Mouse (Mus musculus): ENCODE measurements around the gene Rbm14. TPM values are rescaled to one million over a fixed set of nuclear protein-coding genes. Genes with fewer than 3 reads are reported as not detected.
"Not testable (repeated sequence)": the region's sequence is repeated elsewhere in the genome, so short reads cannot be mapped to it uniquely, and the experiment has no call there.

Rbm14 gene
- total RNA-seq, 2 experiments from 2014 or later = 55.8 to 57.7 TPM

DNA sequence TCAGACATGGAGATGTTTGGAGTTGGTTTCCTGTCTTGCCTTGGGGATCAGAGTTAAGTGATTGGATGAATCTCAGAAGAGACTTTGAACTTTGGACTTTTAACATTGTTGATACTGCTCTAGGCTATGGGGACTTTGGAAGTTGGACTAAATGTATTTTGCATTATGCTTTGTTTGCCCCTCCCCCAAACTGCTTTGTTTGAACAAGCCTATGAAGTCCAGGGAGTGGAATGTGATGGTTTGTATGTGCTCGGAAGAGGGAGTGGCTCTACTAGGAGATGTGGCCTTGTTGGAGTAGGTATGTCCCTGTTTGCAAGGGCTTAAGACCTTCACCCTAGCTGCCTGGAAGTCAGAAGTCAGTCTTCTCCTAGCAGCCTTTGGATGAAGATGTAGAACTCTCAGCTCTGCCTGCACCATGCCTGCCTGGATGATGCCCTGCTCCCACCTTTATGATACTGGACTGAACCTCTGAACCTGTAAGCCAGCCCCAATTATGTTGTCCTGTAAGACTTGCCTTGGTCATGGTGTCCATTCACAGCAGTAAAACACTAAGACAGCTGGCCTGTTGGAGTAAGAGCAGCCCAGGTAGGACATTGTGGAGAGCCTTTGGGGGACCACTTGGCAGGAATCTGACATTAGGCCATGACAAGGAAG, 5.9 kb upstream of the Rbm14 start:
- no peak for DNase-seq (ENCODE audit: low spot score in 2 of 2)

DNA sequence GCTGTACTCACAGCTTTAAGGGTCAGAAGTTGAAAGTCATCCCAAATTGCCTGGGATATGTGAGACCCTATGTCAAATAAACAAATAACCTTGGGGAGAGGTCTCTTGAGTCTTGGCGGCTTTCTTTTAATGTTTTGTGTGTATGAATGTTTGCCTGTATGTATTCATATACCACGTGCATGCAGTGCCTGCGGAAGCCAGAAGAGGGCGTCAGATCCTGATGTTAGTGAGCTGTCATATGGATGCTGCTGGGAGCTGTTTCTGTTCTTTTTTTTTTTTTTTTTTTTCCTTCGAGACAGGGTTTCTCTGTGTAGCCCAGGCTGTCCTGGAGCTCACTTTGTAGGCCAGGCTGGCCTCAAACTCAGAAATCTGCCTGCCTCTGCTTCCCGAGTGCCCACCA, 1.6 kb upstream of the Rbm14 start:
- no peak for DNase-seq (ENCODE audit: low spot score in 2 of 2)

DNA sequence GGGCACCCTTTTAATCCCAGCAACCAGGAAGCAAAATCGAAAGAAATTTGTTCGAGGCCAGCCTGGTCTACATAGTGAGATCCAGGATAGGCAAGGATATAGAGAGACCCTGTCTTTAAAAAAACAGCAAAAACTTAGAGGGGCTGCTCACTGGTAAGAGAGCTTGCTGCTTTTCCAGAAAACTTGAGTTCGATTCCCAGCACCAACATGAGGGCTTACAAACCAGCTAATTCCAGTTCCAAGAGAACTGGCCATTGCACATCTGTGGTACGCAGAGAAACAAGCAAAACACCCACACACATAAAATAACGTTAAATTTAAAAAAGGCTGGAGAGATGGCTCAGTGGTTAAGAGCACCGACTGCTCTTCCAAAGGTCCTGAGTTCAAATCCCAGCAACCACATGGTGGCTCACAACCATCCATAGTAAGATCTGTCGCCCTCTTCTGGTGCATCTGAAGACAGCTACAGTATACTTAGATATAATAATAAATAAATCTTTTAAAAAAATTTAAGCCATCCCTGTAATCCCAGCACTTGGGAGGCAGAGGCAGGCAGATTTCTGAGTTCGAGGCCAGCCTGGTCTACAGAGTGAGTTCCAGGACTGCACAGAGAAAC, 1.0 kb upstream of the Rbm14 start:
- not testable (repeated sequence) for DNase-seq (ENCODE audit: low spot score in 2 of 2)

DNA sequence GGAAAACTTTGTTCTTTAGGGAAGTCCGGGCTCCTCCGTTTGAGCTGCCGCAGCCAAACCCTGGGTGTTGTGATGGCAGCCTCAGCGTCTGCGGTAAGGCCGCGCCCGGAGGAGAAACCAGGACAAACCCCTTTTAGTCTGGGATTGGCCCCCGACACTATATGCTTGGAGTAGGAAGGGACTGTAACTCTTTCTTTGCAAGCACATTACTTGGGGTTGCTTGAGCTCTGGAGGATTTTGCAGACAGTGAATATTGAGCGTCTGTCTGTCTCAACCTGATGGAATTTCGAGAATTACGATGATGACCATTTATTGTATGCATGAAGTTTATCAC, 442 bp upstream of the Rbm14 start:
- DNase-seq (ENCODE audit: low spot score in 2 of 2) = no peak

DNA sequence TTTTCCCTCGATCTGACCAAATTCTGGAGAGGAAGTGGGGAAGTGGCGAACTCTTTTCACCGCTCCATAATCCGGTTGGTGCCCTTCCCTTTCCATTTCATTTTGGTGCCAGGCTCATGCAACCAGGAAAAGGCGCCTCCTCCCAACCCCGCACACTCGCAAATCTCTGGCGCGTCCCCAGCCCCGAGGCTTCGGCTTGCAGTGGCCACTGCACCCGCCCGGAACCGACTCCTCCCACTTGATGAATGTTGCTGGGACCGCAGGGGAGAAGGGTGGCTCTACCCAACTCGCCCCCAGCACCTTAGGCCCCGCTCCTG, 730 bp downstream of the Rbm14 start:
- DNase-seq (ENCODE audit: low spot score in 2 of 2) = no peak

DNA sequence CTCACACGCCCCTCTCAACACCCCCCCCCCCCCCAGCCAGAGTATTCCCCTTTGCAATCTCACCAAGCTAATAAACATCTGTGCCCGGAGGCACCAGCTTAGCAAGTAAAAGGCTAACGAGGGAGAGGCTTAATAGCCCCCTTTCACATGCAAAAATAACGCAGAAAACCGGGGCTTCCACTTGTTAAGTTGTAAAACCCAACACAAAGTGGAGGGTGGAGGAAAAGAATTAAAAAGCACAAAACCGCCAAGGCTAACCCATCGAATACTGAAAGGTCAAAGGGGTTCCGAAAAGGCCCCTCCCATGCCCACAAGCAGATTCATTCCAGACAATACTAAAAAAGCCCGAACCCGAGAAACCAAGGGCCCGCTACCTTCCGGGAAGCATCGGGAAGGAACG, 1.1 kb downstream of the Rbm14 start:
- DNase-seq (ENCODE audit: low spot score in 2 of 2) = no peak

DNA sequence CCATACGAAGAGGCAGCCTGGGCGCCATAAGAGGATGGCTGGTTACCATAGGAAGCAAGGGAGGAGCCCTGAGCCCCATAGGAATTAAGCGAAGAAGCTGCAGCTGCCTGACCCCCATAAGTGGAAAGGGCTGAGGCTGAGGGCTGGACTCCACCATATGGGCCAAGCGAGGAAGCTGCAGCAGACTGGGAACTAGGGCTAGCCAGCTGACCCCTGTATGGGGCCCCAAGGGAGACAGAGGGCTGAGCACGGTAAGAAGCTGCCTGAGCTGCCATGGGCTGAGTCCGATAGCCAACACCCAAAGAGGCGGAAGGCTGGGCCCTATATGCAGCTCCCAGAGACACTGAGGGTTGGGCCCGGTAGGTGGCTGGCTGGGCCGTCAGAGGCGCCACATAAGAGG, 8.2 kb downstream of the Rbm14 start:
- DNase-seq (ENCODE audit: low spot score in 2 of 2) = no peak

DNA sequence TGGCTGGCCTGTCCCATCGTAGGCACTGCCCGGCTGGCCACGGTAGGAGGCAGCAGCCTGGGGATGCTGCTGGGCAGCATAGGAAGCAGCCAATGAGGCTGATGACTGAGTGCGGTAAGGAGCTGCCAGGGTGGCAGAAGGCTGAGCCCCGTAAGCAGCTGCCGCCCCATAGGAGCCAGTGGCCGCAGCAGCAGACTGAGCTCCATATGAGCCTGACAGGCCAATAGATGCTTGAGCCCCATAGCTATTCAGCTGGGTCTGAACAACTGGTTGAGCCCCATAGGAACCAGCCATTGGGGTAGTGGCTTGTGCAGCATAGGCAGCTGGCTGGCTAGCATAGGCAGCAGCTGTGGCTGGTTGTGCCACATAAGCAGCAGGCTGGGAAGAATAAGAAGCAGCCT, 8.7 kb downstream of the Rbm14 start:
- no peak for DNase-seq (ENCODE audit: low spot score in 2 of 2)

DNA sequence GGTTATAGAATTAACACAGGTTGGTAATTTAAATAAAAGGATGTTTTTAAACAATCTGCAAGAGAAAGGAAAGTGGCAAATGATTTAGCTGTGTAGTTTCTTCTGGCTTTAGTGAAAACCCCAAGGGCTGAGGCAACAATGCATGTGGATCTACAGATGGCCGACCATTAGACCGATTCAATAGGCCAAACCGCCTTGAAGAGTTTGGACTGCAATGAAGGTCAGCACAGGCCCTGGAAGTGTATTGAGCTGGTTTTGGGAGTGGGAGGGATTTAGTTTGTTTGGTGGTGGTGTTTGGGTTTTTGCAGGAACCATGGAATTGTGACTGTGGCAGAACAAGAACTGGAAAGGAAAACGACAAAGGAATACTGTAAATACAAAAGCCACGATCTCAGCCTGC, 12.4 kb downstream of the Rbm14 start:
- no peak for DNase-seq (ENCODE audit: low spot score in 2 of 2)

DNA sequence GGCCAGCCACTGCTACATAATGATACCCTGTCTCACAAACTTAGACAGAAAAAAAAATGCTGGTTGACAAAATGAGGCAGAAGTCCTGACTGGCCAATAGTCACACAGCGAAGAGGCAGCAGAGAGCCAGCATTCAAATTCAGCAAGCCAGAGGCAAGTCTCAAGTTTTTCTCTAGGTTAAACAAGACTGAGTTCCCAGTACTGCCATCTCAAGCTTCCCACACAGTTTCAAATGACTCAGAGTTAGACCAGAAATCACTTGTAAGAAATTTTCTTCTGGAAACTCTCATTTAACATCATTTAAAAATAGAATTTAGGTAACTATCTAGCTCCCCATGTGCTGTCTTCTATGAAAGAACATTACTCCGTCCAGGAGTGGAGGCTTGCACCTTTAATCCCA, 13.6 kb downstream of the Rbm14 start:
- DNase-seq (ENCODE audit: low spot score in 2 of 2) = no peak

DNA sequence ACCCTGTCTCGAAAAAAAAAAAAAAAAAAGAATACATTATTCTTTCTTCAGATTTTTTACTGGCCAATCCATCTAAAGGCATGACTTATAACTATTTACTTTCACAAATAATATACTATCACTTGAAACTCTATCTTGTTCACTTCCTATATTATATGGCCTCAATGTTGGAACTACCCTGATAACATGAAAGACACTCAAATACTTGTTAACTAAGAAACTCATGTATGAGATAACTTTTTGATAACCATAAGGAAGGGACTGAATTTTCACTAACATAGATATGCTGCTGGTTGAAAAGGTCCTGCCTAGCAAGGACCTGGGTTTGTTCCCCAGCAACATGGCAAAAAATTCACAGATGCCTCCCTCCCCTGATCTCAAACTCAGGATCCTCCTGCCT, 15.5 kb downstream of the Rbm14 start:
- no peak for DNase-seq (ENCODE audit: low spot score in 2 of 2)

DNA sequence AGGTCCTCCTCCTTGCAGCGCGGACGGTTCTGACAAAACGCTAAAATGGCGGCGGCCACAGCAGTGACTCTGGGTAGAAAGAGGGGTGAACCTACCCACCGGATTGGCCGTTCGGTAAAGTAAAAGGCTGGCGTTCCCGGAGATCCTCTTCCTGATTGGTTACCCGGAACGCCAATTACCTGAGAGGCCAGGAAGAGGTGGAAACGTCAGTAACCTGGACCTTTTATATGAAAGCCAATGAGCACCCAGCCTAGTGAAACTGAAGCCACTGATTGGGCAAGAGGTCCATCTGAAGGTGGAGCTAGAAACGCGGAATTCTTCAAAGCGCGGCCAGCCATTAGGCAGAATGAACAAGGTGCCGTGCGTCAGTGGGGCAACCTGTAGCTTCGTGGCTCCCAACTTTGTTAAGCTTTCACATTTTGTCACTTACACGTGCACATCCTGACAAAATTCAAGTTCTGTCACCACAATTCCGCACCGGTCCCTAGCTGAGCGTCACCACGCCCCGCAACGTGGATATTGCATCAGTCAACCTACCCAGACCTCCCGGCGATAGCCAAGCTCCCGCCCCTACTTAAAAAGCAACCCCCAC, 17.5 kb downstream of the Rbm14 start, which contains the start of gene Rbm4:
Rbm4 (minus strand) TSS at position 71 of the 592 bp plus-strand sequence.
- DNase-seq (ENCODE audit: low spot score in 2 of 2) = peak; percentile 74 to 91

DNA sequence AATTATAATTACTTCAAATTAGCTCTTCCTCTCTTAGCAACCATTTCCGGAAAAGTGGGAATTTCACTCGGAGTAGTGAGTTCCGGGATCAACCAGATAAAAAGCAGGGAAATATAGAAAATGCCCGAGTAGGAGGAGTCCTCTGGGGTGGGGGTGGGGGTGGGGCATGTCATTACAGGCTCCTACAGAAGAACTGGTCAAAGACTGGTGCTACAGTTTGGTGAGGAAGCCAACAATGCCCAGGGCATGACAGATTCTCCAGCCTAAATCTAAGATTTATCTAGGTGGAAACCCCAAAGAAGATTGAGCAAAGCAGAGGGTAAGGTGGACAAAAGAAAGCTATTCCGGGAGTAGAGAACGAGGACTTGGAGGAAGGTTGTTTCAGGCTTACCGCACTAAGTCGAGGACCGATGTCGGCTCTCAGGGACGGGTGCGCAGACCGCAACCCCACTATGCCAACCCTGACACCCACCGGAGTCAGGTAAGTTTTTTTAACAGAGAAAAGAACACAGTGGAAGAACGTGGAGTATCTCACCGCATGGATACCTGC, 18.1 kb downstream of the Rbm14 start:
- DNase-seq (ENCODE audit: low spot score in 2 of 2) = no peak

DNA sequence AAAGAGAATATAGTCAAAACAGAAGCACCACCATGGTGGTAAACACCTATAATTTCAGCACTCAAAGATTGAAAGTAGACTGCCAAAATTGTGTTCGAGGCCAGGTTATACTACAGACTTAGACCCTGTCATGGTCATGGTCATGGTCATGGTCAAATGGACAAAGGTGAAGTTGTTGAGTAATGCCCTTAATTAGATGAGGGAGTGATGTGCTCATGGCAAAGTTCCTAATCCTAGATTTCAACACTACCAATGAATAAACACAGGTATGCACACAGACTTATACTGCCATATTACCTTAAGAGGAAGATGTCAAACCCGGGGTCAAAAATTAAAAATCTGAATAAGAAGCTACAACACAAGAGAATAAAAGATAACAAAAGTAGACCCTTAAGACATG, 25.1 kb downstream of the Rbm14 start:
- DNase-seq (ENCODE audit: low spot score in 2 of 2) = no peak

DNA sequence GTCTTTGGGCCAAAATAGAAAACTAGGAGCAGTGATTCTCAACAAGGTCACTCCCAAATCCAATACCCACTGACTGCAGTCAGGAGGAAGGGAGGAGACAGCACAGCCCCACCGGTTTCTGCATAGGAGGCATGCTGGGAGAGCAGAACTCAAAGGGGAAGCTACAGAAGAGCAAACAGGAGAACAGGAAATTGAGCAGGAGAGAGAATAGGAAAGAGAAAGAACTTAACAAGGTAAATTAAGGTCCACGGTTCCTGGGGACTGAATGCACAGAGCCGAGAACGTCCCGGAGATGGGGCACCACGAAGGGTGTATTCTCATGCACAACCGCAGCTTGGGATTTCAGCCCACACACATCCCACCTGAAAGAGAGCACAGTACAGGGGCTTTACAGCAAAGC, 26.2 kb downstream of the Rbm14 start:
- no peak for DNase-seq (ENCODE audit: low spot score in 2 of 2)

DNA sequence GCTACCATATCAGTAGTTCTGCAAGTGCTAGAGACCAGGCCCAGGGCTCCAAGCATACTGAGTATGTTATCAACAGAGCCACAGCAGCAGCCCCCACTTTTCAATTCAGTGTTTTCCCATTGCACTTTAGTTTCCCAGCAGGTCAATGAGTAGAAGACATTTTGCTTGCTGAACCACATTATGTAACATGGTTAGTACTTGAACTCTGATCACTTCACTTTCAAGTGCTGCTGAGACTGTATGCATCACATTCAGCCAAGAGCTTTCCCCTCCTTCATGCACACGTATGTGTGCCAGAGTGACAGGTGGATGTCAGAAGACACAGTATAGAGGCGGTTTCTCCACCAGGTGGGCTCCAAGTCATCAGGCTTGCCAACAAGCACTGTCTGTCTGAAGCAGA, 28.5 kb downstream of the Rbm14 start:
- no peak for DNase-seq (ENCODE audit: low spot score in 2 of 2)

DNA sequence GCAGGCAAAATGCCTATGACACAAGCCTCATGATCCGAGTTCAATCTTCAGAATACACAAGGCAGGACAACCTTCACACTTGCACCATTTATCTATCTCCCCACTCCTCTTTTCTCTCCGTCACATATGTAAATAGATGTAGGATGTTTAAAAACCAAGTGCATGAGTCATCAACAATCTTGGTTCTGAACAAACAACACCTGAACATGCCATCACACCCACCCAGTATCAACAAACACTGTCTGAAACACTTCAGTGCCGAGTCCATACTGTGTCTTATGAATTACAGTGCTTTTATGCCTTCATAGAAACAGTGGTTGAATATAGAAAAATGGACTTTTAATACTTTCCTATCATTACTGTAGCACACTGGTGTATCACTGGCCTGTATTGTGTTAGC, 38.6 kb downstream of the Rbm14 start:
- no peak for DNase-seq (ENCODE audit: low spot score in 2 of 2)

DNA sequence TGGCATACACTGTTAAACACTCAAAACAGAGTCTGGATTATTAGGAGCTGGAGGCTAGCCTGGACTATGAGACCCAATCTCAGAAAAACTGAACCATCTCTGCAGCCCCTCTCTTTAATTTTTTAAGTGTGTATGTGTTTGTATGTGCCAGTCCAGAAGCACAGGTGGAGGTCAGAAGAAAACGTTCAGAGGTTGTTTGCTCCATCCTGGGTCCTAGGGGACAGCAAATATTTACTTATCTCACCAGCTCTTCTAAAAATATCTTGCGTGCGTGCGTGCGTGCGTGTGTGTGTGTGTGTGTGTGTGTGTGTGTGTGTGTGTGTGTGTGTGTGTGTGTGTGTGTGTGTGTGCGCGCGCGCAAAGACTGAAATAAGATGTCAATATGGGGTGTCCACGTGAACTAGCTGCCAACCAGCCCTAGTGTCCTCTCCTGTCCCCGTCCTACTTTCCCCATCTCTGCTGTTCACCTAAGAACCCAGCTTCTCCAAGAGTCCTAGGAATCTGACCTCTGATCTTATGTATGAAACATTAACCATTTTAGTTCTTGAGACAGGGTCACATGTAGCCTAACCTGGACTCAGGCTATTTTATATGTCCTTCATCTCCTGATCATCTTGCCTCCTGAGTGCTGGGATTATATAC, 43.8 kb downstream of the Rbm14 start:
- DNase-seq (ENCODE audit: low spot score in 2 of 2) = no peak

DNA sequence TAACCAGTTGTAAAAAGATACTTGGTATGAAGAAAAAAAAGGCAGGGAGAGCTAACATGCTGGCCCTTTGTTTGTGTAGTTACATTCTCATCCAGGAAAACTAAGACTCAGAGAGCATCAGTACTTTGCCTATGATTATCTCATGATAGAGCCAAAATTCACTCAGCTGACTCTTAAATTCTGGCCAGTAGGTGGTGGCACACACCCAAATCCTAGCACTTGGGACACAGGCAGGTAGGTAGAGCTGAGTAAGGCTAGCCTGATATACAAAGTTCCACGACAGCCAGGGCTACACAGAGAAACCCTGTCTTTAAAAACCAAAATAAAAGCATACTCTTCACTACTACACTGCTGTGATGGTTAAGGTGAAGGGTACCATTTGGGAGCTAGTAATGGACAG, 48.6 kb downstream of the Rbm14 start:
- DNase-seq (ENCODE audit: low spot score in 2 of 2) = no peak

DNA sequence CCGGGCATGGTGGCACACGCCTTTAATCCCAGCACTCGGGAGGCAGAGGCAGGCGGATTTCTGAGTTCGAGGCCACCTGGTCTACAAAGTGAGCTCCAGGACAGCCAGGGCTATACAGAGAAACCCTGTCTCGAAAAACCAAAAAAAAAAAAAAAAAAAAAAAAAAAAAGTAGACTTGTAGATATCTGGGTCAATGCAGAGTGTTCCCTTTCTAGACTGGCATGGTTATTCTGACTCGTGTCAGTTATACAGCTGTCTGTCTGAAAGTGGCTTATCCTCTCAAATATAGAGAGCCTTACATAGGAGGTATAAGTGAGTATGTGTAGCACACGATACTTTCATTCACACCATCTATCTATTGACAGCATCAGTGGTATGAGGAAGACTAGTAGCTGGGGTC, 50.9 kb downstream of the Rbm14 start:
- DNase-seq (ENCODE audit: low spot score in 2 of 2) = not testable (repeated sequence)

DNA sequence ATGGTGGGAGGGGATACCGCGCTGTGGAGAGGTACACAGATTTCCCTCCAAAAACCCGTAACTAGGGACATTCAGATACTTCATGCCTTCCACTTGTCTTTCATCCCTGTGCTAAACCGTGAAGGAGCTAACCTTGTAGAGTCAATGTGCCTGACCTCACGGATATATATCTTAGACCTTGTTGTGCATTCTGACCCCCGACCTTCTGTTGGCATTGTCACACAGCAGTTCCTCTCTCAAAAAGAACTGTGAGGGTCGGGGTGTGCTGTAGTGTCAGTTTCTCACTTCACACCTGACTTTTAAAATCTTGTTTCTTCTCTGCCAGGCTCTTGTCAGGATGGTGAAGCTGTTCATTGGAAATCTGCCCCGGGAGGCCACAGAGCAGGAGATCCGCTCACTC, 54.5 kb downstream of the Rbm14 start:
- DNase-seq (ENCODE audit: low spot score in 2 of 2) = no peak

DNA sequence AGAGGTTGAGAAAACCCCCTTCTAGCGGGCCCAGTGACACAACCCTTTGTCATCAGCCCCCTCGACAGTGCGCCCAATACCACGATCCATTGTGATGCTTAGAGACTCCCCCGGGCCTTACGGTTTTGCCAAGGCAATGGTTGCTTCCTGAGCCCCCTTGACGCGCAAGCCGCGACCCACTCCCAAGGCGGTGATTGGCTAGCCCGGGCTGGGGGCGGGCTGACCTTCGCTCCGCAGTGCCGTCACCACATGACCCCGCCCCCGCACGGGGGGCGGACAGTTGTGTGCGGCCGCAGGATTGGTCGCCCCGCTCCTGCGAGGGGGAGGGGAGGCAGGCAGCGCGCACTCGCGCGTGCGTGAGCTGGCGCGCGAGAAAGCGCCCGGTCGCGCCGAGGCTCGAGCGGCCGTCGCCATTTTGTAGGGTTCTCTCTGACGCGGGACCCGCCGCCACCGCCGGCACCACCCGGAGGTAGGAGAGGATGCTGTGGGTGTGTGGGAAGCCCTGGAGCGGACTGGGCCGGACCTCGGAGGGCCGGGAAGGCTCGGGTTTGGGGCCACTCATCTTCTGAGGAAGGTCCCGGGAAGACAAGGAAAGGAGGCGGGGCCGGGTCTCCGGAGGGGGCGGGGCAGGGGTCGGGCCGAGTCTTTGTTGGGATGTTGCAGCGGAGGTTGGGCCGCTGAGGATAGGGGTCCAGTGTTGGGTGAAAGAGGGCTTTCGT, 55.1 kb downstream of the Rbm14 start, which contains the start of gene Rbm4b:
Rbm4b (plus strand) TSS at position 305 of the 719 bp plus-strand sequence.
- DNase-seq (ENCODE audit: low spot score in 2 of 2) = peak; percentile 93 to 96
